8 mouse cellular contexts compared by ENCODE assay signal in genomic region chr10:4432123-4432931, GRCm38 (mm10). TPM values are rescaled to one million over a fixed set of nuclear protein-coding genes. Genes with fewer than 3 reads are reported as not detected.
A peak's percentile ranks its signal among the peaks of the same experiment; 100 is the strongest.
DNase-seq lines count a peak whose midpoint lies in the region; ATAC-seq and TF ChIP-seq lines count a peak whose summit lies in the region.

Gene Rmnd1, minus strand, starts transcription at chr10:4432388.
Gene Armt1, plus strand, starts transcription at chr10:4432467.

- peaks cover 55% of the 10 kb centered on the region for H3K4me1 ChIP-seq in G1E (ENCODE audit: insufficient read depth, low read depth, low read length)
- peaks cover 4% of the 10 kb centered on the region; the same call in 1 of the 2 replicates for H3K4me1 ChIP-seq in forebrain, postnatal 0 days (ENCODE audit: insufficient read depth)
- H3K4me1 ChIP-seq in lung, embryonic 15.5 days: peaks cover 20% of the 10 kb centered on the region

- H3K4me2 ChIP-seq in forebrain, postnatal 0 days (ENCODE audit: low read depth): peak within 1 kb of the TSS; percentile 68
- H3K4me2 ChIP-seq in lung, embryonic 15.5 days: peak within 1 kb of the TSS; percentile 82

- peak; percentile 74 for ATAC-seq in G1E (ENCODE audit: extremely low read depth, insufficient number of reproducible peaks, low FRiP score, poor library complexity, severe bottlenecking)
- ATAC-seq in forebrain, postnatal 0 days: peak; percentile 95
- ATAC-seq in lung, embryonic 15.5 days (ENCODE audit: borderline replicate concordance, extremely low read depth, low FRiP score, low TSS enrichment): peak; percentile 95

- H3K9me3 ChIP-seq in G1E (replicated peaks): no peaks in the 10 kb centered on the region
- H3K9me3 ChIP-seq in forebrain, postnatal 0 days (ENCODE audit: low read length): no peaks in the 10 kb centered on the region
- H3K9me3 ChIP-seq in lung, embryonic 15.5 days: no peaks in the 10 kb centered on the region

- H3K9ac ChIP-seq in forebrain, postnatal 0 days: peak within 1 kb of the TSS; percentile 72
- peak within 1 kb of the TSS; percentile 81 for H3K9ac ChIP-seq in lung, embryonic 15.5 days

- peak within 1 kb of the TSS; percentile 80 for H3K4me3 ChIP-seq in G1E (ENCODE audit: low read depth, low read length)
- H3K4me3 ChIP-seq in forebrain, postnatal 0 days (ENCODE audit: low read depth, low read length): peak within 1 kb of the TSS; percentile 51
- H3K4me3 ChIP-seq in lung, embryonic 15.5 days: peak within 1 kb of the TSS; percentile 62

- no peak for TF ChIP-seq CTCF in G1E (IDR thresholded peaks at IDR 0.05; ENCODE audit: low read depth, low read length)
- no peak for TF ChIP-seq CTCF in forebrain, postnatal 0 days (IDR thresholded peaks at IDR 0.05; ENCODE audit: low read depth)

- DNase-seq in G1E (ENCODE audit: low spot score): peak; percentile 96
- DNase-seq in cerebellum, adult 18-20 months: peak; percentile 95 to 98
- DNase-seq in forebrain, postnatal 0 days: peak; percentile 95
- peak; percentile 96 for DNase-seq in heart, postnatal 4 days
- peak; percentile 88 to 93 for DNase-seq in layer of hippocampus, adult 8-10 months (ENCODE audit: low spot score in 2 of 2)
- peak; percentile 93 for DNase-seq in ovary, adult 18-20 months (ENCODE audit: low spot score)
- DNase-seq in thymus, postnatal 0 days (ENCODE audit: low spot score): peak; percentile 95

- peak within 1 kb of the TSS; percentile 69 for H3K27ac ChIP-seq in forebrain, postnatal 0 days (ENCODE audit: low read depth, low read length)
- H3K27ac ChIP-seq in lung, embryonic 15.5 days: peak within 1 kb of the TSS; percentile 83

- peaks cover 64% of the 10 kb centered on the region for H3K36me3 ChIP-seq in G1E (replicated peaks)
- no peaks in the 10 kb centered on the region for H3K36me3 ChIP-seq in forebrain, postnatal 0 days (ENCODE audit: insufficient read depth)
- peaks cover 5% of the 10 kb centered on the region; the same call in 1 of the 2 replicates for H3K36me3 ChIP-seq in lung, embryonic 15.5 days

- no peaks in the 10 kb centered on the region for H3K27me3 ChIP-seq in G1E (ENCODE audit: insufficient read depth, low read length)
- H3K27me3 ChIP-seq in forebrain, postnatal 0 days (ENCODE audit: insufficient read depth, low read length): no peaks in the 10 kb centered on the region
- no peaks in the 10 kb centered on the region for H3K27me3 ChIP-seq in lung, embryonic 15.5 days

- WGBS in forebrain, postnatal 0 days: under 1% methylated on average over 72 of the region's 75 CpGs
- WGBS in lung, embryonic 15.5 days: under 1% methylated on average over 60 of the region's 75 CpGs

RNA-seq across cellular contexts. Expression of gene Rmnd1, which starts in this region (rescaled TPM):
- 65.5 and 82.9 TPM in 2 replicates for total RNA-seq in G1E (2014; fragmentation: Nextera tagmentation)
- total RNA-seq in G1E (2017): 43.5 and 49.0 TPM in 2 replicates
- 3.6 and 11.8 TPM in 2 replicates for polyA plus RNA-seq in G1E (2012)
- total RNA-seq in forebrain, postnatal 0 days (2014; rRNA removed): 18.8 and 23.9 TPM in 2 replicates
- polyA plus RNA-seq in forebrain, postnatal 0 days (2015; fragmentation: Nextera tagmentation; extraction: Ambion mirVana): 17.5 and 24.4 TPM in 2 replicates
- 10 to 100 TPM; 50.5 to 52.2 TPM for total RNA-seq in heart, postnatal 4 days (2021)
- 10 to 100 TPM; 32.4 to 45.3 (median 38.4) TPM for total RNA-seq in layer of hippocampus, adult 8-10 months (2022)
- polyA plus RNA-seq in lung, embryonic 15.5 days (2015; fragmentation: Nextera tagmentation; extraction: Ambion mirVana): 41.6 and 47.9 TPM in 2 replicates
- 37.1 and 38.7 TPM in 2 replicates for polyA plus RNA-seq in thymus, postnatal 0 days (2015; fragmentation: Nextera tagmentation; extraction: Ambion mirVana)

RNA-seq across cellular contexts. Expression of gene Armt1, which starts in this region (rescaled TPM):
- total RNA-seq in G1E (2014; fragmentation: Nextera tagmentation): 43.2 and 50.4 TPM in 2 replicates
- total RNA-seq in G1E (2017): 39.2 and 42.8 TPM in 2 replicates
- 4.3 and 13.6 TPM in 2 replicates for polyA plus RNA-seq in G1E (2012)
- 11.5 and 17.6 TPM in 2 replicates for total RNA-seq in forebrain, postnatal 0 days (2014; rRNA removed)
- polyA plus RNA-seq in forebrain, postnatal 0 days (2015; fragmentation: Nextera tagmentation; extraction: Ambion mirVana): 5.3 and 6.1 TPM in 2 replicates
- 10 to 100 TPM; 11.1 to 11.8 TPM for total RNA-seq in heart, postnatal 4 days (2021)
- total RNA-seq in layer of hippocampus, adult 8-10 months (2022): 10 to 100 TPM; 17.8 to 28.3 (median 22.7) TPM
- 19.0 and 19.5 TPM in 2 replicates for polyA plus RNA-seq in lung, embryonic 15.5 days (2015; fragmentation: Nextera tagmentation; extraction: Ambion mirVana)
- 33.4 and 37.8 TPM in 2 replicates for polyA plus RNA-seq in thymus, postnatal 0 days (2015; fragmentation: Nextera tagmentation; extraction: Ambion mirVana)

Comparison
In these comparisons a context has a peak if more than half of its experiments do, and no peak if none do; other contexts are left out.
1. Peak in every context shown above with its lines: DNase-seq, ATAC-seq, H3K4me3 ChIP-seq and H3K27ac ChIP-seq.